Mouse (Mus musculus): Measurements from ENCODE around the gene Fam53b. TPM values are rescaled to one million over a fixed set of nuclear protein-coding genes. Genes with fewer than 3 reads are reported as not detected.

Fam53b gene
- polyA plus RNA-seq, 1 experiment from 2014 or later, result 16.4 TPM

DNA sequence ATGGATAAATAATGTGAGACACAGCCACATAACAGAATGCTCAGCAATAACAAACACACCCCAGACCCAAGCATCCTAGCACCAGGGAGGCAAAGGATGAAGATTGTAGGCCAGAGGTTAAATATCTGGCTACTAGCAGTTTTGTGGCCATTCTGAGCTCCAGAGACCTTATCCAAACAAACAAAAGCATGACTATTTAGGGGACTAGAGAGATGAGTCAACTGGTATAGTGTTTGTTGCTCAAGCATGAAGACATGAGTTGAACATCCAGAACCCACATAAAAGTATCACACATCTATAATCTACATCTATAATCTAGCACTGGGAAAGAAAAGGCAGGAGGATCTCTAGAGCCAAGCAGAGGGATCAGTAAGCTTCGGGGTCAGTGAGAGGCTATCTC, 28.8 kb upstream of the Fam53b start:
- no peaks in the 10 kb centered on the region for H3K9me3 ChIP-seq (replicated peaks; ENCODE audit: control insufficient read depth, low read length)
- H3K27me3 ChIP-seq (ENCODE audit: control insufficient read depth, insufficient read depth, low read length), result no peaks in the 10 kb centered on the region
- no peak for ATAC-seq (replicated peaks; ENCODE audit: extremely low read depth, insufficient read depth, low FRiP score)
- no peak overlapping the region for H3K4me3 ChIP-seq (ENCODE audit: low read length)
- H3K36me3 ChIP-seq (ENCODE audit: control insufficient read depth, insufficient read depth), result peaks cover under 1% of the 10 kb centered on the region; the same call in 1 of the 2 replicates
- peaks cover 3% of the 10 kb centered on the region for H3K4me1 ChIP-seq (ENCODE audit: control insufficient read depth, insufficient read depth, low read length)
- H3K4me2 ChIP-seq (ENCODE audit: low read depth, low read length), result no peak overlapping the region
- H3K9ac ChIP-seq (ENCODE audit: low read length), result no peak overlapping the region
- 94% methylated on average over 1 of the region's 1 CpGs for WGBS
- no peak overlapping the region for H3K27ac ChIP-seq (ENCODE audit: low read length)

GRCm38 (mm10) chr7:132841287-132841686, 27.6 kb upstream of the Fam53b start:
- no peak for ATAC-seq (replicated peaks; ENCODE audit: extremely low read depth, insufficient read depth, low FRiP score)
- Histone ChIP-seq H3K27me3 (ENCODE audit: control insufficient read depth, insufficient read depth, low read length) (no peaks in the 10 kb centered on the region), H3K9me3 (replicated peaks; ENCODE audit: control insufficient read depth, low read length) (no peaks in the 10 kb centered on the region), H3K4me1 (ENCODE audit: control insufficient read depth, insufficient read depth, low read length) (peaks cover 3% of the 10 kb centered on the region), H3K27ac (ENCODE audit: low read length) (no peak overlapping the region), H3K4me2 (ENCODE audit: low read depth, low read length) (no peak overlapping the region), H3K4me3 (ENCODE audit: low read length) (no peak overlapping the region), H3K36me3 (ENCODE audit: control insufficient read depth, insufficient read depth) (no peaks in the 10 kb centered on the region; the same call in 1 of the 2 replicates), H3K9ac (ENCODE audit: low read length) (no peak overlapping the region)
- WGBS, result 31% methylated on average over 5 of the region's 5 CpGs

- no peak for ATAC-seq (replicated peaks; ENCODE audit: extremely low read depth, insufficient read depth, low FRiP score)
- Histone ChIP-seq H3K36me3 (ENCODE audit: control insufficient read depth, insufficient read depth) (peaks cover 28% of the 10 kb centered on the region), H3K4me1 (ENCODE audit: control insufficient read depth, insufficient read depth, low read length) (no peaks in the 10 kb centered on the region), H3K4me2 (ENCODE audit: low read depth, low read length) (no peak overlapping the region), H3K27me3 (ENCODE audit: control insufficient read depth, insufficient read depth, low read length) (no peaks in the 10 kb centered on the region), H3K4me3 (ENCODE audit: low read length) (no peak overlapping the region), H3K9me3 (replicated peaks; ENCODE audit: control insufficient read depth, low read length) (no peaks in the 10 kb centered on the region), H3K27ac (ENCODE audit: low read length) (no peak overlapping the region), H3K9ac (ENCODE audit: low read length) (no peak overlapping the region)
- 83% methylated on average over 4 of the region's 4 CpGs for WGBS
Observed at GRCm38 (mm10) chr7:132830955-132831354, 17.3 kb upstream of the Fam53b start.

DNA sequence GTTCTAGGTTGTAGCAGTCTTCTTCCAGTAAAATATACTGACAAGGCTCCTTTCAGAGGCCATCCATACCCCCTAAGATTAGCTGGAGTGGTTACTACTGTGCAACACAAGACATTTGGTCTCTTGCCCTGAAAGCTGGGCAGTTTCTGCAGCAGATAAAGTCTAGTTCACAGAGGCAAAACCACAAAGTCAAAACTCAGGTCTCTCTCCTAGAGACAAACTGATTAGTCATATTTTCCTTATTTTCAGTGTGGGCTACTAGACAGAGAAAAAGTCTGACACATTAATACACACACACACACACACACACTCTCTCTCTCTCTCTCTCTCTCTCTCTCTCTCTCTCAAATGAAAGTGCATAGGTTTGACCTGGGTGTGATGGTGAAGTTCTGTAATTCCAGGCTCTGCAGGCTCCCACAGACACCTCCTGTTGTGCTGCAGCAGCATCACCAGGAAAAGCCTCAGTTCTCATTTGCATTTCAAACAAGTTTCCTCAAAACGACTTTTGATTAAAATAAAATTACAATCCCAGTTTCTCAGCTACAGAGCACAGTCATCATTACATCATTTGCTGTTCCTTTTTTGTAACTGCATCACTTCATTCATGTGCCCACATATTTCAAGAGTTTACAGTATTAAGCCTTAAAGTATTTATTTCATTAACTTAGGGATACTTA, 10.8 kb upstream of the Fam53b start:
- no peaks in the 10 kb centered on the region for H3K27me3 ChIP-seq (ENCODE audit: control insufficient read depth, insufficient read depth, low read length)
- ATAC-seq (replicated peaks; ENCODE audit: extremely low read depth, insufficient read depth, low FRiP score), result no peak
- peaks cover 12% of the 10 kb centered on the region for H3K36me3 ChIP-seq (ENCODE audit: control insufficient read depth, insufficient read depth)
- H3K27ac ChIP-seq (ENCODE audit: low read length), result no peak overlapping the region
- H3K4me3 ChIP-seq (ENCODE audit: low read length), result no peak overlapping the region
- H3K9me3 ChIP-seq (replicated peaks; ENCODE audit: control insufficient read depth, low read length), result no peaks in the 10 kb centered on the region
- H3K9ac ChIP-seq (ENCODE audit: low read length), result no peak overlapping the region
- WGBS, result 6% methylated on average over 1 of the region's 1 CpGs
- no peaks in the 10 kb centered on the region for H3K4me1 ChIP-seq (ENCODE audit: control insufficient read depth, insufficient read depth, low read length)
- H3K4me2 ChIP-seq (ENCODE audit: low read depth, low read length), result no peak overlapping the region

DNA sequence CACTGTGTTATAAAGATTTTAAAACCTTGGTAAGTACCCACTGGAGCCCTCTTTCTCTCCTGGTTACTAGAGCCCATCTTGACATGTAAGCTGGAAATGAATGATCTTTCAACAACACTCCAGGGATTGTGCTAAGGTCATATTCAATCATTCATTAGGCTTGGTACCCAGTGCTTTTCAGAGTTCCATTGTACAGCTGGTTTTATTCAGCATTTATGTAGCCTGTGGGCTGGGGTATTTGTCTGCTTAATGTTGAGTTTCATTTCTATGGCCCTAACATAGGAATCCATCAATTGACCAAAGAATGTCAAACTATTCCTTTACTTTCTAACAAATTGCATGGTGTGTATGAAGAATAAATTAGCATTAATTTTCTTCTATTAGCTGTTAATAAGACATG, 10.1 kb upstream of the Fam53b start:
- no peaks in the 10 kb centered on the region for H3K27me3 ChIP-seq (ENCODE audit: control insufficient read depth, insufficient read depth, low read length)
- ATAC-seq (replicated peaks; ENCODE audit: extremely low read depth, insufficient read depth, low FRiP score), result no peak
- peaks cover 12% of the 10 kb centered on the region for H3K36me3 ChIP-seq (ENCODE audit: control insufficient read depth, insufficient read depth)
- H3K4me3 ChIP-seq (ENCODE audit: low read length), result no peak overlapping the region
- no peak overlapping the region for H3K4me2 ChIP-seq (ENCODE audit: low read depth, low read length)
- H3K27ac ChIP-seq (ENCODE audit: low read length), result no peak overlapping the region
- no peak overlapping the region for H3K9ac ChIP-seq (ENCODE audit: low read length)
- H3K4me1 ChIP-seq (ENCODE audit: control insufficient read depth, insufficient read depth, low read length), result no peaks in the 10 kb centered on the region
- no peaks in the 10 kb centered on the region for H3K9me3 ChIP-seq (replicated peaks; ENCODE audit: control insufficient read depth, low read length)

- H3K9ac ChIP-seq (ENCODE audit: low read length), result no peak overlapping the region
- 77% methylated on average over 3 of the region's 3 CpGs for WGBS
- H3K4me2 ChIP-seq (ENCODE audit: low read depth, low read length), result no peak overlapping the region
- no peaks in the 10 kb centered on the region for H3K4me1 ChIP-seq (ENCODE audit: control insufficient read depth, insufficient read depth, low read length)
- H3K9me3 ChIP-seq (replicated peaks; ENCODE audit: control insufficient read depth, low read length), result no peaks in the 10 kb centered on the region
- ATAC-seq (replicated peaks; ENCODE audit: extremely low read depth, insufficient read depth, low FRiP score), result no peak
- no peak overlapping the region for H3K27ac ChIP-seq (ENCODE audit: low read length)
- H3K36me3 ChIP-seq (ENCODE audit: control insufficient read depth, insufficient read depth), result peaks cover 4% of the 10 kb centered on the region; the same call in 1 of the 2 replicates
- no peak overlapping the region for H3K4me3 ChIP-seq (ENCODE audit: low read length)
- no peaks in the 10 kb centered on the region for H3K27me3 ChIP-seq (ENCODE audit: control insufficient read depth, insufficient read depth, low read length)
Observed at GRCm38 (mm10) chr7:132820692-132821091, 7.0 kb upstream of the Fam53b start.

GRCm38 (mm10) chr7:132817056-132817455, 3.4 kb upstream of the Fam53b start:
- H3K4me3 ChIP-seq (ENCODE audit: low read length), result no peak overlapping the region
- no peak overlapping the region for H3K27ac ChIP-seq (ENCODE audit: low read length)
- no peak overlapping the region for H3K4me2 ChIP-seq (ENCODE audit: low read depth, low read length)
- H3K9ac ChIP-seq (ENCODE audit: low read length), result no peak overlapping the region
- no peaks in the 10 kb centered on the region for H3K9me3 ChIP-seq (replicated peaks; ENCODE audit: control insufficient read depth, low read length)
- no peaks in the 10 kb centered on the region for H3K27me3 ChIP-seq (ENCODE audit: control insufficient read depth, insufficient read depth, low read length)
- H3K4me1 ChIP-seq (ENCODE audit: control insufficient read depth, insufficient read depth, low read length), result peaks cover 6% of the 10 kb centered on the region
- WGBS, result 90% methylated on average over 6 of the region's 6 CpGs
- no peaks in the 10 kb centered on the region for H3K36me3 ChIP-seq (ENCODE audit: control insufficient read depth, insufficient read depth)
- ATAC-seq (replicated peaks; ENCODE audit: extremely low read depth, insufficient read depth, low FRiP score), result no peak

DNA sequence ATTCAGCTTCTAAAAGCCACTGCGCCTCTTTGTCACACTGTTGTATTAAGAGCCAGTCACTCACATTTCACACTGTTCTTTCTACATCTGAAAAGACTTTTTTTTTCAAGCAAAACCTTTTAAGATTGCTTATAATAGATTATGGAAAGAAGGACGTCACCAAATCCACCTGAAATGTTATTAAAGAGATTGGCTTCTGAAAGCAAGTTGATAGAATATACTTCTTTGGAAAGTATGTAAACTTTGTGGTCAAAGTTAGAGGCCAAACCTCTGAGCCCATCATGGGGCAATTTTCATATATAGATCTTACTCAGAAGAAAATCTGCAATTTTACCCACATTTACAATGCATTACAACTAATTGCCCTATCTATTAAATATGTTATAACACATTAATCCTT, 2.8 kb upstream of the Fam53b start:
- Histone ChIP-seq H3K4me3 (ENCODE audit: low read length) (no peak overlapping the region), H3K27me3 (ENCODE audit: control insufficient read depth, insufficient read depth, low read length) (no peaks in the 10 kb centered on the region), H3K27ac (ENCODE audit: low read length) (no peak overlapping the region), H3K4me1 (ENCODE audit: control insufficient read depth, insufficient read depth, low read length) (peaks cover 11% of the 10 kb centered on the region), H3K9me3 (replicated peaks; ENCODE audit: control insufficient read depth, low read length) (no peaks in the 10 kb centered on the region), H3K9ac (ENCODE audit: low read length) (no peak overlapping the region), H3K36me3 (ENCODE audit: control insufficient read depth, insufficient read depth) (no peaks in the 10 kb centered on the region), H3K4me2 (ENCODE audit: low read depth, low read length) (no peak overlapping the region)
- no peak for ATAC-seq (replicated peaks; ENCODE audit: extremely low read depth, insufficient read depth, low FRiP score)
- WGBS, result 89% methylated on average over 2 of the region's 2 CpGs

DNA sequence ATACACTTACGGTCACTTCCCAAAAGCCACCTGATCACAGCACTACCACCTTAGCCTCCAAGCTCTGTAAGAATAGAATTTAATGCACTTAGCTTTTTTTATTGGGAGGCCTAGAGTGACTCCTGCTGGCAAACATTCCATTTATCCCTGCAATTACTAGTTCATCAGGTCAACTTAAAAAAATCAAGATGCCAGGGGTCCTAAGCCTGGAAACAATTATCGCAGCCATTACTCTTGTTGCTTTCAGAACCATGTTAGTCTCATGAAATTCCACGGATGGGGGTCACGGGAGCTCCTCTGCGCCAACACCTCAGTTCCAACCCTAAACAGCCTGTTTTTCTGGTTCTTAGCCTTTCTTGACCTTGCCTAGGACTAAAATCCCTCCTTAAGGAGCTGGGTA, 1.4 kb upstream of the Fam53b start:
- H3K4me2 ChIP-seq (ENCODE audit: low read depth, low read length), result no peak overlapping the region
- WGBS, result 79% methylated on average over 5 of the region's 5 CpGs
- no peaks in the 10 kb centered on the region for H3K36me3 ChIP-seq (ENCODE audit: control insufficient read depth, insufficient read depth)
- no peaks in the 10 kb centered on the region for H3K27me3 ChIP-seq (ENCODE audit: control insufficient read depth, insufficient read depth, low read length)
- H3K4me3 ChIP-seq (ENCODE audit: low read length), result no peak overlapping the region
- H3K9me3 ChIP-seq (replicated peaks; ENCODE audit: control insufficient read depth, low read length), result no peaks in the 10 kb centered on the region
- no peak overlapping the region for H3K27ac ChIP-seq (ENCODE audit: low read length)
- no peak overlapping the region for H3K9ac ChIP-seq (ENCODE audit: low read length)
- no peak for ATAC-seq (replicated peaks; ENCODE audit: extremely low read depth, insufficient read depth, low FRiP score)
- peaks cover 26% of the 10 kb centered on the region for H3K4me1 ChIP-seq (ENCODE audit: control insufficient read depth, insufficient read depth, low read length)
